Mouse (Mus musculus): ENCODE data around the gene Hps1. TPM values are rescaled to one million over a fixed set of nuclear protein-coding genes. Genes with fewer than 3 reads are reported as not detected.

Gene Hps1
- total RNA-seq, 4 experiments from 2014 or later: 7.9 to 16.7 (median 11.3) TPM

GRCm38 (mm10) chr19:42755148-42755870 lies 24.5 kb downstream of the Hps1 start:
- DNase-seq (ENCODE audit: low spot score in 2 of 2): no peak

- peak in 1 of 2 experiments; percentile 17 for DNase-seq (ENCODE audit: low spot score in 2 of 2)
Measured at GRCm38 (mm10) chr19:42753141-42753917, 26.4 kb downstream of the Hps1 start.

GRCm38 (mm10) chr19:42752363-42752931 lies 27.3 kb downstream of the Hps1 start, which contains the start of gene Pyroxd2:
TSS of gene Pyroxd2 (minus strand) at chr19:42752775.
- peak; percentile 19 to 34 for DNase-seq (ENCODE audit: low spot score in 2 of 2)

- no peak for DNase-seq (ENCODE audit: low spot score in 2 of 2)
Measured at GRCm38 (mm10) chr19:42750196-42750595, 29.6 kb downstream of the Hps1 start.

- DNase-seq (ENCODE audit: low spot score in 2 of 2): no peak
Measured at GRCm38 (mm10) chr19:42746702-42747101, 33.1 kb downstream of the Hps1 start.

GRCm38 (mm10) chr19:42745869-42746224 lies 33.9 kb downstream of the Hps1 start:
- DNase-seq (ENCODE audit: low spot score in 2 of 2): no peak

GRCm38 (mm10) chr19:42745084-42745868 lies 34.5 kb downstream of the Hps1 start:
- DNase-seq (ENCODE audit: low spot score in 2 of 2): no peak

- peak in 1 of 2 experiments; percentile 36 for DNase-seq (ENCODE audit: low spot score in 2 of 2)
Measured at GRCm38 (mm10) chr19:42744162-42744586, 35.6 kb downstream of the Hps1 start.

GRCm38 (mm10) chr19:42743261-42743660 lies 36.5 kb downstream of the Hps1 start:
- no peak for DNase-seq (ENCODE audit: low spot score in 2 of 2)

- peak in 1 of 2 experiments; percentile 43 for DNase-seq (ENCODE audit: low spot score in 2 of 2)
Measured at GRCm38 (mm10) chr19:42741884-42742283, 37.9 kb downstream of the Hps1 start.

GRCm38 (mm10) chr19:42740163-42740899 lies 39.4 kb downstream of the Hps1 start:
- DNase-seq (ENCODE audit: low spot score in 2 of 2): no peak

GRCm38 (mm10) chr19:42739734-42740133 lies 40.0 kb downstream of the Hps1 start:
- DNase-seq (ENCODE audit: low spot score in 2 of 2): no peak

GRCm38 (mm10) chr19:42737753-42738152 lies 42.0 kb downstream of the Hps1 start:
- no peak for DNase-seq (ENCODE audit: low spot score in 2 of 2)

GRCm38 (mm10) chr19:42734982-42735381 lies 44.8 kb downstream of the Hps1 start:
- DNase-seq (ENCODE audit: low spot score in 2 of 2): no peak

GRCm38 (mm10) chr19:42727424-42727823 lies 52.4 kb downstream of the Hps1 start:
- no peak for DNase-seq (ENCODE audit: low spot score in 2 of 2)

- DNase-seq (ENCODE audit: low spot score in 2 of 2): no peak
Measured at GRCm38 (mm10) chr19:42726766-42727165, 53.0 kb downstream of the Hps1 start.

- DNase-seq (ENCODE audit: low spot score in 2 of 2): no peak
Measured at GRCm38 (mm10) chr19:42725973-42726350, 53.8 kb downstream of the Hps1 start.

- DNase-seq (ENCODE audit: low spot score in 2 of 2): no peak
Measured at GRCm38 (mm10) chr19:42725056-42725972, 54.5 kb downstream of the Hps1 start.

GRCm38 (mm10) chr19:42723302-42723701 lies 56.5 kb downstream of the Hps1 start:
- DNase-seq (ENCODE audit: low spot score in 2 of 2): no peak

- DNase-seq (ENCODE audit: low spot score in 2 of 2): no peak
Measured at GRCm38 (mm10) chr19:42722500-42722899, 57.3 kb downstream of the Hps1 start.
